Mouse (Mus musculus) naive thymus-derived CD4-positive, alpha-beta T cell, adult 2 months (primary cell): ENCODE results near the gene Cd109.

Experiments used
- DNase-seq: peaks from one replicate; pipeline ENCODE4 v3.0.0-alpha.2; 2011; ENCODE audit warnings: low read depth

Cd109 gene

GRCm38 (mm10) chr9:78615401-78616021, at the start of gene Cd109:
Cd109 (plus strand) TSS chr9:78615546.
- DNase-seq, result no peak

GRCm38 (mm10) chr9:78569934-78570333, 45.4 kb upstream of the Cd109 start:
- no peak for DNase-seq

- DNase-seq, result no peak
These were observed 38.9 kb upstream of the Cd109 start for GRCm38 (mm10) chr9:78576466-78576865.

GRCm38 (mm10) chr9:78578824-78579223, 36.5 kb upstream of the Cd109 start:
- DNase-seq, result no peak

- no peak for DNase-seq
These were observed 35.5 kb upstream of the Cd109 start for GRCm38 (mm10) chr9:78579644-78580396.

GRCm38 (mm10) chr9:78587218-78587883, 28.0 kb upstream of the Cd109 start:
- no peak for DNase-seq

- peak; percentile 98 for DNase-seq
These were observed 27.4 kb upstream of the Cd109 start, which contains the start of gene Slc17a5 for GRCm38 (mm10) chr9:78587914-78588313. Slc17a5 (minus strand) TSS chr9:78588041.

- DNase-seq, result no peak
These were observed 26.8 kb upstream of the Cd109 start for GRCm38 (mm10) chr9:78588411-78589033.

- DNase-seq, result no peak
These were observed 24.9 kb upstream of the Cd109 start for GRCm38 (mm10) chr9:78590471-78590870.

- DNase-seq, result no peak
These were observed 20.1 kb upstream of the Cd109 start for GRCm38 (mm10) chr9:78595257-78595656.

GRCm38 (mm10) chr9:78595769-78596555, 19.4 kb upstream of the Cd109 start:
- no peak for DNase-seq

- DNase-seq, result peak; percentile 64
These were observed 18.5 kb upstream of the Cd109 start for GRCm38 (mm10) chr9:78596834-78597233.

GRCm38 (mm10) chr9:78599927-78600326, 15.4 kb upstream of the Cd109 start:
- DNase-seq, result no peak

- DNase-seq, result no peak
These were observed 14.2 kb upstream of the Cd109 start for GRCm38 (mm10) chr9:78601046-78601730.

- no peak for DNase-seq
These were observed 1.1 kb upstream of the Cd109 start for GRCm38 (mm10) chr9:78614201-78614600.

GRCm38 (mm10) chr9:78619285-78619684, 3.9 kb downstream of the Cd109 start:
- DNase-seq, result no peak

GRCm38 (mm10) chr9:78623301-78623747, 8.0 kb downstream of the Cd109 start:
- no peak for DNase-seq

- DNase-seq, result no peak
These were observed 14.6 kb downstream of the Cd109 start for GRCm38 (mm10) chr9:78629991-78630390.

- DNase-seq, result no peak
These were observed 16.5 kb downstream of the Cd109 start for GRCm38 (mm10) chr9:78631755-78632434.

GRCm38 (mm10) chr9:78633976-78634375, 18.6 kb downstream of the Cd109 start:
- no peak for DNase-seq
